Mouse (Mus musculus): ENCODE data around the gene 9330161L09Rik. TPM values are rescaled to one million over a fixed set of nuclear protein-coding genes. Genes with fewer than 3 reads are reported as not detected.

The 9330161L09Rik gene
- polyA plus RNA-seq, 1 experiment from 2014 or later: 0.53 TPM

DNA sequence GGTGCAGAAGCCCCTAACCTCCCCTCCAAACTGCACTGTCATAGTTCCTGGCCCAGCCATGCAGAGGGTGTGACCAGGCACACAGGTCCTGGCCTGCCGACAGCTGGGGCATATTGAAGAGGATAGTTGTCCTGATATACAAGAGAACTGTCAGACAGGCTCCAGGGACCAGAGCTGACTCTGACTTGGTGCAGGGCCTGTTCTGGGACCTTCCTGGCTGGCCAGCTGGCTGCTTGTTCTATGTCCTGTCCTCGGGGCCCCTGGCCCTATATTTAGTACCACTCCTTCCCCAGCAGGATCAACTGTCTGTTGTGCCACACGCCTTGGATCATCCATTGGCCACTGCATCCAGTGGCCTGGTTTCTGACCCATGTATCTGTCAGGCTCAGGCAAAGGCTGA lies 45.3 kb downstream of the 9330161L09Rik start:
- Histone ChIP-seq H3K27me3 (ENCODE audit: control insufficient read depth, insufficient read depth, low read length) (no peaks in the 10 kb centered on the region), H3K4me1 (ENCODE audit: control insufficient read depth, insufficient read depth, low read length) (peaks cover 11% of the 10 kb centered on the region), H3K36me3 (ENCODE audit: control insufficient read depth, insufficient read depth, low read length) (no peaks in the 10 kb centered on the region), H3K4me2 (no peak overlapping the region), H3K27ac (ENCODE audit: low read depth, low read length) (peak overlapping the region; percentile 11; the same call in 1 of the 2 replicates), H3K4me3 (ENCODE audit: low read depth, low read length) (no peak overlapping the region), H3K9ac (ENCODE audit: low read depth, low read length) (no peak overlapping the region), H3K9me3 (replicated peaks; ENCODE audit: control insufficient read depth, low read length) (no peaks in the 10 kb centered on the region)
- 35% methylated on average over 3 of the region's 3 CpGs for WGBS (ENCODE audit: insufficient replicate concordance)
- ATAC-seq (replicated peaks; ENCODE audit: insufficient number of reproducible peaks, low FRiP score, low TSS enrichment): no peak

DNA sequence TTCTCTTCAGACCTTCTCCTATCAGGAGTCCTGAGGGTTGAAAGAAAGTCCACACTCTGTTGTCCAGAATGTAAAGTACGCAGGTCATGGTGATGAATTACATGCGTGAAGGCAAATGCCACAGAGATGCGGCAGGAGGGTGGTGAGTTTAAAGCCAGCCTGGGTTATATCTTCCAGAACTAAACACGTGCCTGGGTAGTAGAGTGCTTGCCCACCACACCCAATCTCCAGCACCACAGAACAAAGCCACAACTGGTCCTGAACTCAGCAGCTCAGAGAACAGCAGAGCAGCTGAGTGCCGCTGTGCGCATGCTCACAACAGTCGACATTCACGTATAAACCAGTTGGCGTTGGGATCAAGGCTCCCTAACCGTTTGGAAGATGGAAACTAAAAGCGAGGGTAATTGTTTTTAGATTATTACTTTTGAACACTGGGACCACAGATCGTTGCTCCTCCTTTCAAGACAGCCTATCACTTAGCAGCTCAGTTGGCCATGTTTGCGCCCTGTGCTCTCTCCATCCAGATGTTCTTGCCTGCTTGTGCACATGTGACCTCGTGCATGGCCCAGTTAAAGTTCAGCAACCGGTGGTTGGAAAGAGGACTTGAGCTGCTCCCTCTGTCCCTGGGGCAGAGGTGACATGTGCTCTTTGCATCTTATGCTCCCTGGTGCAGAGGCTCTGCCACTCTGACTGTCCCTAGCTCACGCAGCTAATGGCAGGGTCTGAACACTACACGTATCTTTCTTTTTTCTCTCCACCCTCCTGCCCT lies 45.9 kb downstream of the 9330161L09Rik start:
- Histone ChIP-seq H3K27me3 (ENCODE audit: control insufficient read depth, insufficient read depth, low read length) (no peaks in the 10 kb centered on the region), H3K9ac (ENCODE audit: low read depth, low read length) (no peak overlapping the region), H3K36me3 (ENCODE audit: control insufficient read depth, insufficient read depth, low read length) (no peaks in the 10 kb centered on the region), H3K4me3 (ENCODE audit: low read depth, low read length) (no peak overlapping the region), H3K27ac (ENCODE audit: low read depth, low read length) (no peak overlapping the region), H3K4me1 (ENCODE audit: control insufficient read depth, insufficient read depth, low read length) (peaks cover 11% of the 10 kb centered on the region), H3K4me2 (no peak overlapping the region), H3K9me3 (replicated peaks; ENCODE audit: control insufficient read depth, low read length) (no peaks in the 10 kb centered on the region)
- ATAC-seq (replicated peaks; ENCODE audit: insufficient number of reproducible peaks, low FRiP score, low TSS enrichment): no peak
- 82% methylated on average over 17 of the region's 17 CpGs for WGBS (ENCODE audit: insufficient replicate concordance)

DNA sequence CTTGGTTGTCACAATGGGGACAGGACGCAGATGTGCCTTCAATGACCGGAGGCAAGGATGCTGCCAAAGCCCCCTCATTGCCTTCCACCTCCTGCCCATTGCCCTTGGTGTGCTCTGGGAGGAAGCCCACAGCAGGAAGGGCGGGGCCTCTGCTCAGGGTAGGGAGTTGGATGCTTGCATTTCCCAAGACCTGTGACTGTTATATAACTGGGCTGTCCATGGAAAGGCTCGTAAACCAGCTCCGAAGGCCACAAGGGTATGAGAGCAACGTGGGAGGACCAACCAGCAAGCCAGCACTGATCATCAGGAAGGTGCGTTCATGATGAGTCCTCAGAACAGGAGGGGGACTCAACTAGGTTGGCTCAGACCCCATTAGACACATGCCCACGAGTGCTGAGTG lies 46.8 kb downstream of the 9330161L09Rik start:
- Histone ChIP-seq H3K4me1 (ENCODE audit: control insufficient read depth, insufficient read depth, low read length) (peaks cover 11% of the 10 kb centered on the region), H3K36me3 (ENCODE audit: control insufficient read depth, insufficient read depth, low read length) (no peaks in the 10 kb centered on the region), H3K9me3 (replicated peaks; ENCODE audit: control insufficient read depth, low read length) (no peaks in the 10 kb centered on the region), H3K4me2 (no peak overlapping the region), H3K4me3 (ENCODE audit: low read depth, low read length) (no peak overlapping the region), H3K27me3 (ENCODE audit: control insufficient read depth, insufficient read depth, low read length) (no peaks in the 10 kb centered on the region), H3K27ac (ENCODE audit: low read depth, low read length) (no peak overlapping the region), H3K9ac (ENCODE audit: low read depth, low read length) (no peak overlapping the region)
- no peak for ATAC-seq (replicated peaks; ENCODE audit: insufficient number of reproducible peaks, low FRiP score, low TSS enrichment)
- WGBS (ENCODE audit: insufficient replicate concordance): 85% methylated on average over 8 of the region's 8 CpGs

DNA sequence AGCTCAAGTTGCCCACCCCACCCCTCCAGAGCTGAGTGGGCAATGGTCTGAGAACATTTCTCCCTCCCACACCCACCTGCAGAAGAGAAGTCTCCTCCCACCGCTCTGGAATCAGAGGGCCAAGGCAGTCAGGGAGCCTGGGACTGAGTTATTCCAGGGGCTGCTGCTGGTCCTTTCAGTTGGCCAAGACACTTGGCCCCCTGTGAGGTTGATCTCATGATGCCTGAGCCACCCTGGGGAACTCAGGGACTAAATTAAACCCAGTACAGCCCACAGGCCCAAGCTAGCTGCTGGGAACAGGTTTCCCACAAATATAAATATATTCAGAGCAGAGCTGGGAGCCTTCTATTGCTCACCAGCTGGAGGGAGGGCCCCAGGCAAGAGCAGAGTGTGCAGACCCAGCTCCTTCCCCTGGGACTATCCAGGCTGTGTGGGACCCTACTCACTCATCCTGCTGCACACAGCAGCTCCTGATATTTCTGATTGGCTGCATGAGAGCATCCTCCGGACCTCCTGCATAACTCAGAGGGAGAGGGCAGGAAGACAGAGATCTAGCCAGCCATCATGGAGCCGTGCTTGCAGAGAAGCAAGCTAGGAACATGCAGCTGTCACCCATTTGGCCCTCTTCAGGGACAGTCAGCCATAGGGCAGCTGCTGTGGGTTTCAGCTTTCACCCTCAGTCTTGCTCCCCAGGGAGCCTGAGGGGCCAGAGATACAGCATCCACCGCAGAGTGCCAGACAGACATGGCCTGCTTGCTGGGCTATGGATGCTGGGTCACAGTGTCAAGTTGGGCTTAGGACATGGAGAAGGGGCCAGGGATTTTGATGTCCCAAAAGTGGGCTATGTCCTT lies 48.4 kb downstream of the 9330161L09Rik start:
- no peaks in the 10 kb centered on the region for H3K27me3 ChIP-seq (ENCODE audit: control insufficient read depth, insufficient read depth, low read length)
- H3K27ac ChIP-seq (ENCODE audit: low read depth, low read length): no peak overlapping the region
- no peaks in the 10 kb centered on the region for H3K36me3 ChIP-seq (ENCODE audit: control insufficient read depth, insufficient read depth, low read length)
- ATAC-seq (replicated peaks; ENCODE audit: insufficient number of reproducible peaks, low FRiP score, low TSS enrichment): no peak
- H3K4me1 ChIP-seq (ENCODE audit: control insufficient read depth, insufficient read depth, low read length): peaks cover 12% of the 10 kb centered on the region
- no peak overlapping the region for H3K4me3 ChIP-seq (ENCODE audit: low read depth, low read length)
- H3K9me3 ChIP-seq (replicated peaks; ENCODE audit: control insufficient read depth, low read length): no peaks in the 10 kb centered on the region
- H3K4me2 ChIP-seq: no peak overlapping the region
- WGBS (ENCODE audit: insufficient replicate concordance): 50% methylated on average over 4 of the region's 4 CpGs
- H3K9ac ChIP-seq (ENCODE audit: low read depth, low read length): no peak overlapping the region

DNA sequence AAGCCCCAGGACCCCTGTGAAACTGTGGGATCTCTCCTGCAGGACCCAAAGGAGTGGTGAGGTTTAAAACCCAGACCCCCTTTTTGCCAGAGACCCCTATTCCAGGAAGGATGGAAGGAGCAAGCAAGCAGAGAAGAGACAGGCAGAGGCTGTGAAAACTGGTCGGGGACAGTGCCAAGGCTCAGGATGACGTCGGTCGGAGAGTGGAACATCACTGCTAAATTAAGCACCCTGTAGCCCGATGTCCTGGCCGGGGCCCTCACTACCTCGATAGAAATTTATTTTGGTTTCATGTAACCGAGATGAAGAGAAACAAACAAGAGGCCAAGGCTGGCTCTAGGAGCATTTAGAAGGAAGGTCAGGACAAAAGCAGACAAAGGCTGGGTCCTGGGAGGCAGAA lies 49.4 kb downstream of the 9330161L09Rik start:
- Histone ChIP-seq H3K9me3 (replicated peaks; ENCODE audit: control insufficient read depth, low read length) (no peaks in the 10 kb centered on the region), H3K9ac (ENCODE audit: low read depth, low read length) (no peak overlapping the region), H3K4me1 (ENCODE audit: control insufficient read depth, insufficient read depth, low read length) (peaks cover 16% of the 10 kb centered on the region), H3K36me3 (ENCODE audit: control insufficient read depth, insufficient read depth, low read length) (no peaks in the 10 kb centered on the region), H3K4me2 (no peak overlapping the region), H3K27ac (ENCODE audit: low read depth, low read length) (no peak overlapping the region), H3K27me3 (ENCODE audit: control insufficient read depth, insufficient read depth, low read length) (no peaks in the 10 kb centered on the region), H3K4me3 (ENCODE audit: low read depth, low read length) (no peak overlapping the region)
- ATAC-seq (replicated peaks; ENCODE audit: insufficient number of reproducible peaks, low FRiP score, low TSS enrichment): no peak
- WGBS (ENCODE audit: insufficient replicate concordance): 68% methylated on average over 8 of the region's 8 CpGs

Other genes starting within 250 kb of the 9330161L09Rik start
- 0.19 and 0.41 TPM in 2 replicates for gene Prima1, start 165.7 kb downstream of the 9330161L09Rik start, polyA plus RNA-seq (2014; fragmentation: Nextera tagmentation; extraction: Ambion mirVana)
- gene Fam181a, start 96.8 kb downstream of the 9330161L09Rik start, polyA plus RNA-seq (2014; fragmentation: Nextera tagmentation; extraction: Ambion mirVana): not detected in 2 replicates
- gene Asb2, start 51.8 kb downstream of the 9330161L09Rik start, polyA plus RNA-seq (2014; fragmentation: Nextera tagmentation; extraction: Ambion mirVana): 225 and 236 TPM in 2 replicates
- gene Otub2, start 19.1 kb downstream of the 9330161L09Rik start, polyA plus RNA-seq (2014; fragmentation: Nextera tagmentation; extraction: Ambion mirVana): 20.1 and 24.3 TPM in 2 replicates
- gene Ddx24, start 18.0 kb upstream of the 9330161L09Rik start, polyA plus RNA-seq (2014; fragmentation: Nextera tagmentation; extraction: Ambion mirVana): 72.5 and 74.2 TPM in 2 replicates
- 11.5 and 12.1 TPM in 2 replicates for gene Ifi27, start 26.4 kb upstream of the 9330161L09Rik start, polyA plus RNA-seq (2014; fragmentation: Nextera tagmentation; extraction: Ambion mirVana)
- 0.92 and 1.8 TPM in 2 replicates for gene Ifi27l2a, start 35.9 kb upstream of the 9330161L09Rik start, polyA plus RNA-seq (2014; fragmentation: Nextera tagmentation; extraction: Ambion mirVana)
- gene Ifi27l2b, start 49.4 kb upstream of the 9330161L09Rik start, polyA plus RNA-seq (2014; fragmentation: Nextera tagmentation; extraction: Ambion mirVana): not detected in 2 replicates
- gene Ppp4r4, start 124.5 kb upstream of the 9330161L09Rik start, polyA plus RNA-seq (2014; fragmentation: Nextera tagmentation; extraction: Ambion mirVana): 0.27 and 0.60 TPM in 2 replicates
- gene Serpina10, start 223.6 kb upstream of the 9330161L09Rik start, polyA plus RNA-seq (2014; fragmentation: Nextera tagmentation; extraction: Ambion mirVana): 0.21 TPM in 1 of 2 replicates, not detected in the other
- gene Serpina6, start 249.4 kb upstream of the 9330161L09Rik start, polyA plus RNA-seq (2014; fragmentation: Nextera tagmentation; extraction: Ambion mirVana): 3.3 and 18.3 TPM in 2 replicates

All from heart, embryonic 11.5 days (tissue).